Mouse (Mus musculus) MN1 (cell line): ENCODE measurements around the gene Mtus2.
"Not testable (repeated sequence)": the region's sequence is repeated elsewhere in the genome, so short reads cannot be mapped to it uniquely, and the experiment has no call there.

ENCODE experiments used
- DNase-seq: peaks from one replicate; pipeline ENCODE4 v3.0.0-alpha.2; 2016; ENCODE audit warnings: low spot score

Mtus2 gene

DNA sequence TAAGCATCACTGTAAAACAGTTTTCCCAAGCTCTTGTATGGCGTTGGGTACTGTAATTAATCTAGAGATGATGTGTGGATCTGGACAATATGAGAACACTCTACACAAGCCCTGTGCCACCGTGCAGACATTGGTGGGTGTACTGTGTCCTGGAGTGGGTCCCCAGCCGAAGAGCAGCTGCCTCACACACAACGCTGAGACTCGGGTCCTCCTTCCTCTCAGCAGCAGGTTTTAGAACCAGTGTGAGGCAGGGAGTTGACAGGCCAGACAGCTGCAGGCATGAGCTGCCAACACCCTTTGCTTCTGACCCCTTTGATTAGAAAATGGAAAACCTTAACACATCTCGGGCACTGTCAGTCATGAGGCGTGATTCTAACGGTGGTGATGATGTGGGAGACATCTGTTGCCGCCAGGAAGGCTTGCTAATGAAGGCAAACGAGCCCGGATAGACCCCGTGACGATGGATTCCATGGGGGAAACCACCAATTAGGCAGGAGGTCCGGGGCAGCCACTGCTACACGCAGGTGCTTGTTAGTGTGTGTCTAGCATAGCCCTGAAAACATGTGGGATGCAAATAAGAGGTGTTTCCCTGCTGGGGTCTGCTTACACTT, 158.2 kb downstream of the Mtus2 start:
- DNase-seq: no peak

GRCm38 (mm10) chr5:148124354-148124753, 167.2 kb downstream of the Mtus2 start:
- DNase-seq: no peak

DNA sequence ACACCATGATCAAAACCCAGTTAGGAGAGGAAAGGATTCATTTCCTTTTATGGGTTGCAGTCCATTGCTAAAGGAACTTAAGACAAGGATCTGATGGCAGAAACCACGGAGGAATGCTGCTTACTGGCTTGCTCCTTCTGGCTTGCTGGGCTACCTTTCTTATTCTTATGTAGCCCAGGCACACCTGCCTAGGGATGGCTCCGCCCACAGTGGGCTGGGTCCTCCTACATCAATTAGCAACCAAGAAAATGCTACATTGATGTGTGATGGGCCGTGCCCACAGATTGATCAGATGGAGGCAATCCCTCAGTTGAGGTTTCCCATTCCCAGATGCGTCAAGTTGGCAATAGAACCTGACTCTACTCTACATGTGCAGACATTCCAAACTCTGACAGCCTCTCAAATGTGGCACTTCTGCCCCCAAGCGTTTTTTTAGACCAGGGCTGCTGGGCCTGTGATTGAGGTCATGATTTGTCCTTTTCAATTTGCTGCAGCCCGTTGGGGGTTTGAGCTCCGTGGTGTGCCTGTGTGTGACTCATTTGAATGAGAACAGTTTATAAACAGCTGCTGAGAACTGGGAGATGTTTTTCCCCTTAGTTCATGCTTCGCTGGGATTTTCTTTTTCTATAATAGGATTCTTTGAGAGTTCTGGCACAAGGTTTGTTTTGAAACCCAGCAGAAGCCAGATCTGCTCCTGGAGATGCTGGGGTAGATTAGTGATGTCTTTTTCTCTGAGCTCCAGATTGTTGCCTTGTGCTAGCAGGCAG, 173.8 kb downstream of the Mtus2 start:
- no peak for DNase-seq

DNA sequence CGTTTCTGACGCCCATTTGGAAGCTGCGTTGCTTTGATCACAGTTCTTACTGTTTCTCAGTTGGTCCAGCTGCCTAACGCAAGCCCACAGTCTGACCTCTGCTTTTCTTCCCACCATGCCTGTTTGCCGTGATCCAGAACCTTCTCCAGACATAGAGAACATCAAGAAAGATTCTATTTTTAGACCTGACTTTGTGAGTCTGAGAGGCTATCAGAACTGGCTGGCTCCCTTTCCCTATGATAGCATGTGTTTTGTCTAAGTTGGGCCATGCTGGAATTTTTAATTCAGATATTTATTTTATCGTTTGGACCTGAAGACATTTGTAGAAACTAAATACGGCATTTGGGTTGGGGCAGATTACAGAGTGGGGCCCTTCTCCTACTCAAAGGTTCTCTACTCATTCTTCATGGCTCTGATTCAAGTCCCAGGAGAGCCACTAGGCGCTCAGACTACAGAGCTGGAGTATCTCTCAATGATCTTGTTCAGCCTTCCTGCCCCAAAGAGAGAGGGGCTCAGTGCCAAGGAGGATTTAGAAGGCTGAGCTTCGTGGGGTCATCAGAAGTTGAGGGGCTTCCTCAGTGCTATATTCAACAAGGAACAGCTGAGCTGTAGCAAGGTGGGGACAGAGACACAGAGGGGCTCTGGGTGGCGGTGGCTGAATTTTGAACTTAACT, 174.5 kb downstream of the Mtus2 start:
- no peak for DNase-seq

- DNase-seq: no peak
These were observed 176.4 kb downstream of the Mtus2 start for GRCm38 (mm10) chr5:148133448-148134060.

DNA sequence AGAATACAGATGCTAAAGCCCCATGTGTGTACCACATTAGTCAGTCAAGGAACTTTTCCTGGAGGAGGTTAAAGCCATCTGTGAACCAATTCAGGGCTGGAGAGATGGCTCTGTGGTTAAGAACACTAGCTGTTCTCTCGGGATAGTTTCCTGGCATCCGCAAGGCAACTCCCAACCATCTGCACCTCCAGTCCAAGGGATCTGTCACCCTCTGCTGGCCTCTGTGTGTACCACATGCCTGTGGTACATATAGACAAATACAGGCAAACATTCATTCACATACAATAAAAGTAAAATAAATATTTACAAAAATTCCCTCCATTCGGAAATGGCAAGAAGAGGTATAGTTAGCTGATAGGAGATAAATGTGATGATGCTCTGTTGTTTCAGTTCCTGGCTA, 184.5 kb downstream of the Mtus2 start:
- no peak for DNase-seq

DNA sequence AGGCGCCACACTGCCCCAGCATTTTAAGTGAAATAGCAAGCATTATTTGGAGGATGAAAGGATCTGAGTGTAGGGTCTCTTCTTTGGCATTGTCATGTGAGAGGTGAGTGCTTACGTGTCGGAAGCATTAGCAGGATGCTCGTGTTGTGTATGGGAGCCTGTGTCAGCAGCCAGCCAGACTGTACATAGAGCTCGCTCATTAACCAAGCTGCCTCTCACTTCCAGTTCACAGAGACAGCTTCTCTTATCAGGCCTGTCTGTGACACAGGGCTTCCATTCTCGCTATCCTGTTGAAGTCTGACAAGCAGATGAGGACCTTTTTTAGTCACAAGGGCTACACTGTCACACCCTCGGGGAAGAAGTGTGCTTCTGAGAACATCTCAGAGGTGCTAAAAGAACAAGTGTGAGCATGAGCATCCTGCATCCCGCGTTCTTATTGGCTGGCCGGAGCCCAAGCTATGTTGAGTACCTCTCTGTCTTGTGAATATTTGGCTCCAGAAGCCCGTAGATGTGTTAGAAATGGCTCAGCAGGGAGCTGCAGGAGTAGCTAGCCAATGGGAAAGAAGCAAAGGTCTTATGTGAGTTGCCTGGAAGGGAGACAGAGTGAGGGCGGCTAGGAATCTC, 189.2 kb downstream of the Mtus2 start:
- DNase-seq: no peak

DNA sequence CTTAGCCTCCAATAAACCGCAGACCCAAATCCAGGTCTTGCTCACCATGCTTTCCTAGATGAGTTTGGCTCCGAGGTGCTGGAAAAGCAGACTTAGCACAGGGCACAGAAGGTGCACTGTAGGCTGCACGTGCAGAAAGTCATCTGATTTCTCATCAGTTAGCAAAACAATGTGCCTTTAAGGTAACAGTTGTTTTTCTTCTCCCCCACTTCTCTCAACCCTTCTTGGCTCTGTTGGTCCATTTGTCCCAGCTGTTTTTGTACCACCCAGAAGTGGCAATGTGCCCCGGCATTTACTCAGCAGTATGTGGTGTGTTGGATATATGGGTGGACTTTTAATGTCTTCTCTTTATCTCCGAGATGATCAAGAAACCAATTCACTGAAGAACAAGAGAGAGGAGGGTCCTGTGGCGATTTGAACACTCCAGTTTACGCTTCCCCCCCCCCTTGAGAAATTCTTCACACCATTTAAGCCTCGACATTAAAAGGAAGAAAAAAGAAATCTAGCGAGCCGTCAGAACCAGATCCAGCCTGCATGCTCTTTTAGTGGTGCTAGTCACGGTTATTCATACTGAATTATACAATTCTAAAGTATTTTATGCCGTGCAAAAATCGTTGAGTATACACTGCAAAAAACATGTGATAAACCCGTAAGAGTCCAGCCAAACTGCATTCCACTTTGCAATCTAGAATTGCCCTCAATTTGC, 194.9 kb downstream of the Mtus2 start:
- no peak for DNase-seq

GRCm38 (mm10) chr5:148152600-148153402, 195.7 kb downstream of the Mtus2 start:
- DNase-seq: no peak

- DNase-seq: no peak
These were observed 196.2 kb downstream of the Mtus2 start for GRCm38 (mm10) chr5:148153403-148153713.

- DNase-seq: no peak
These were observed 197.6 kb downstream of the Mtus2 start for GRCm38 (mm10) chr5:148154727-148155126.

- DNase-seq: no peak
These were observed 202.2 kb downstream of the Mtus2 start for GRCm38 (mm10) chr5:148159328-148159727.

DNA sequence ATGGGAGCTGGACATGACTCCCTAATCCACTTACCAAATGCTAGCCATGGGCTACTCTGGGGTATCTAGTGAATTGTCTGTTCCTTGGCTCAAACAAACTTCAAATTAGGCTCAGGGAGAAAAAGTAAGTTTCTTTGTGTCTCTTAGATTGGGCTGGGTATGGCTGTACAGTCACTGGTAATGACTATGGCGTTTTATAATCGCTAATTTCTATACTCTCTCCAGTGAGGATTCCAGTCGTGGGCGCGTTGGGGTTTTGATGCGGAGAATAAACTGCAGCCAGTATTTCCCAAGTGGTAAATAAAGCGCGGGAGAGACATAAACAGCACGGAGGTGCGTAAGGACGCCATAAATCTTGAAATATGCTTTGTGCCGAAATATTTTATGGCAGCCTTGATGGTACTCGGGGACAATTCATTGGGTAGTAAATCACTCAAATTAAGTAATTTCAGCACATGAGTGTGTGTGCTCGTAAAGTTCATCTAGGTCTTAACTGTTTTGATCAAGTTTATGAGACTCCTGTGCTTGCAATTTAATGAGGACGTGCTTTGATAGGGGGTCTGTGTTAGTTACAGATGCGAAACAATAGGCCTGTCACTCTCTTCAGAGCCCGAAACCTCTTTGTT, 203.5 kb downstream of the Mtus2 start:
- DNase-seq: no peak

- DNase-seq: no peak
These were observed 208.0 kb downstream of the Mtus2 start for GRCm38 (mm10) chr5:148165111-148165510.

- DNase-seq: no peak
These were observed 218.0 kb downstream of the Mtus2 start for GRCm38 (mm10) chr5:148175091-148175490.

- no peak for DNase-seq
These were observed 218.8 kb downstream of the Mtus2 start for GRCm38 (mm10) chr5:148175742-148176426.

GRCm38 (mm10) chr5:148176539-148176938, 219.4 kb downstream of the Mtus2 start:
- DNase-seq: not testable (repeated sequence)

GRCm38 (mm10) chr5:148179231-148179630, 222.1 kb downstream of the Mtus2 start:
- no peak for DNase-seq

- DNase-seq: no peak
These were observed 223.6 kb downstream of the Mtus2 start for GRCm38 (mm10) chr5:148180590-148181307.
